Comparison of ENCODE assay signal across 8 mouse cellular contexts in the genomic region with DNA sequence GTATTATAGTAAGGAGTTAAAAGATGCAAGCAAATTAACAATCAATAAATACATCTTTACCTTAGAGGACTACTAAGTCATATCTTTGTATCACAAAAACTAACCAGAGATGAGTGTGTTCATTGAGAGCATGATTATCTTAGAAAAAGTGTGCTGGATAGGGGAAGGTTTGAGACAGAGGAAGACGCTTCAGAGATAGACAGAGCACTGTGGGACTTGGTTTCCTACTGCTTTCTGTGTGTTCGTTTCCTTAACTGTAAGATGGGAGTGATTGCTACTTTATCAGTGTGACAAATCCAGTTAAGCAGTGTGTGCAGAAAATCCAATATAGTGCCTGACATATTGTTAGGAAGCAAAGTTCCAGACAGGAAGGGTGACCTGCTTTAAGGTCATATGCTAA. TPM values are rescaled to one million over a fixed set of nuclear protein-coding genes. Genes with fewer than 3 reads are reported as not detected.
DNase-seq lines count a peak whose midpoint lies in the region; ATAC-seq and TF ChIP-seq lines count a peak whose summit lies in the region.

No protein-coding gene starts in this region.

- no peak for DNase-seq in heart, adult 2 months
- no peak for DNase-seq in heart, adult 8-10 months (ENCODE audit: low spot score)
- DNase-seq in 416B (ENCODE audit: low read depth), result peak; percentile 23
- DNase-seq in liver, embryonic 14.5 days (ENCODE audit: low read depth in 3 of 3, low spot score in 3 of 3), result no peak
- DNase-seq in adrenal gland, adult 2 months, result no peak
- no peak for DNase-seq in embryo, embryonic 9.5 days (ENCODE audit: extremely low spot score)
- DNase-seq in retina, embryonic 14.5 days (ENCODE audit: low spot score), result no peak

- no peak for TF ChIP-seq POLR2A in heart, adult 2 months (IDR thresholded peaks at IDR 0.05; ENCODE audit: insufficient read depth, low read depth, low read length)

- no peak overlapping the region for H3K9ac ChIP-seq in heart, adult 2 months (ENCODE audit: low read depth, low read length)
- H3K9ac ChIP-seq in forebrain, embryonic 15.5 days (replicated peaks), result no peak overlapping the region; the same call in 1 of the 2 replicates
- H3K9ac ChIP-seq in liver, embryonic 14.5 days (replicated peaks), result peak overlapping the region; percentile 41

- H3K36me3 ChIP-seq in heart, adult 2 months (ENCODE audit: control insufficient read depth, insufficient read depth, low read length), result peaks cover 14% of the 10 kb centered on the region
- H3K36me3 ChIP-seq in forebrain, embryonic 15.5 days, result no peaks in the 10 kb centered on the region
- no peaks in the 10 kb centered on the region for H3K36me3 ChIP-seq in liver, embryonic 14.5 days (replicated peaks; ENCODE audit: control insufficient read depth, insufficient read depth, low read depth)

- peaks cover 3% of the 10 kb centered on the region; the same call in 1 of the 2 replicates for H3K79me2 ChIP-seq in heart, adult 2 months (replicated peaks; ENCODE audit: control insufficient read depth, insufficient read depth, low read length)

- no peaks in the 10 kb centered on the region for H3K27me3 ChIP-seq in heart, adult 2 months (ENCODE audit: control insufficient read depth, insufficient read depth, low read length)
- no peaks in the 10 kb centered on the region for H3K27me3 ChIP-seq in forebrain, embryonic 15.5 days
- H3K27me3 ChIP-seq in liver, embryonic 14.5 days (ENCODE audit: control insufficient read depth, insufficient read depth, low read length), result no peaks in the 10 kb centered on the region

- TF ChIP-seq EP300 in heart, adult 2 months (IDR thresholded peaks at IDR 0.05; ENCODE audit: insufficient read depth, low read depth, low read length), result no peak
- no peak for TF ChIP-seq EP300 in liver, embryonic 14.5 days (IDR thresholded peaks at IDR 0.05; ENCODE audit: low read depth)

- H3K4me1 ChIP-seq in heart, adult 2 months (ENCODE audit: control insufficient read depth, insufficient read depth, low read length), result peaks cover 10% of the 10 kb centered on the region; the same call in 1 of the 2 replicates
- H3K4me1 ChIP-seq in forebrain, embryonic 15.5 days, result peaks cover 26% of the 10 kb centered on the region
- peaks cover 7 to 11% of the 10 kb centered on the region in 2 experiments for H3K4me1 ChIP-seq in liver, embryonic 14.5 days (replicated peaks; ENCODE audit: control insufficient read depth in 2 of 2, insufficient read depth in 2 of 2, low read length in 1 of 2)

- no peak overlapping the region for H3K27ac ChIP-seq in heart, adult 2 months
- no peak overlapping the region for H3K27ac ChIP-seq in forebrain, embryonic 15.5 days (replicated peaks)
- no peak overlapping the region for H3K27ac ChIP-seq in liver, embryonic 14.5 days

- ATAC-seq in forebrain, embryonic 15.5 days (replicated peaks), result no peak
- ATAC-seq in liver, embryonic 14.5 days (ENCODE audit: insufficient read depth), result no peak

- H3K4me2 ChIP-seq in forebrain, embryonic 15.5 days (replicated peaks), result peak overlapping the region; percentile 56
- H3K4me2 ChIP-seq in liver, embryonic 14.5 days (ENCODE audit: low read depth), result peak overlapping the region; percentile 70

- no peaks in the 10 kb centered on the region for H3K9me3 ChIP-seq in forebrain, embryonic 15.5 days
- no peaks in the 10 kb centered on the region for H3K9me3 ChIP-seq in liver, embryonic 14.5 days (ENCODE audit: control insufficient read depth, low read length)

- WGBS in heart, adult 2 months, result 19% methylated on average over 2 of the region's 2 CpGs
- WGBS in forebrain, embryonic 15.5 days, result 59% methylated on average over 2 of the region's 2 CpGs
- 4% methylated on average over 2 of the region's 2 CpGs for WGBS in liver, embryonic 14.5 days (ENCODE audit: insufficient replicate concordance)

- intact Hi-C loops in heart, adult 2 months (cut with DNase I), result loop anchor here (2.0 kb wide), 1 partner anchor 692 kb away; the partner anchor contains the start of gene Mdn1

- TF ChIP-seq CTCF in heart, adult 2 months (IDR thresholded peaks at IDR 0.05), result no peak
- TF ChIP-seq CTCF in liver, embryonic 14.5 days (IDR thresholded peaks at IDR 0.05; ENCODE audit: low read depth), result no peak

- H3K4me3 ChIP-seq in heart, adult 2 months, result peak overlapping the region; percentile 71; the same call in 1 of the 2 replicates
- peak overlapping the region; percentile 78 for H3K4me3 ChIP-seq in forebrain, embryonic 15.5 days
- H3K4me3 ChIP-seq in liver, embryonic 14.5 days (ENCODE audit: insufficient read depth in 1 of 2, low read depth in 2 of 2, low read length in 2 of 2), result peak overlapping the region; percentile 30 to 88

RNA-seq across cellular contexts. Expression of gene Map3k7, which starts 1.3 kb away (rescaled TPM):
- total RNA-seq in heart, adult 2 months (2021), result 10 to 100 TPM; 42.6 to 45.9 TPM
- 34.9 and 50.4 TPM in 2 replicates for polyA plus RNA-seq in heart, adult 2 months (2012; rRNA removed)
- total RNA-seq in heart, adult 8-10 months (2022), result 10 to 100 TPM; 45.6 to 56.4 (median 54.6) TPM
- 31.4 and 32.5 TPM in 2 replicates for polyA plus RNA-seq in forebrain, embryonic 15.5 days (2015; fragmentation: Nextera tagmentation; extraction: Ambion mirVana)
- 9.9 and 11.8 TPM in 2 replicates for polyA plus RNA-seq in liver, embryonic 14.5 days (2012; rRNA removed)
- 13.3 and 21.0 TPM in 2 replicates for polyA plus RNA-seq in liver, embryonic 14.5 days (2014; fragmentation: Nextera tagmentation; extraction: Ambion mirVana)
- 10 to 100 TPM; 45.4 to 46.0 TPM for total RNA-seq in adrenal gland, adult 2 months (2021)
- 40.6 and 42.0 TPM in 2 replicates for polyA plus RNA-seq in adrenal gland, adult 2 months (2012; rRNA removed)
